Mouse (Mus musculus): ENCODE results near the gene Rwdd1.

DNA sequence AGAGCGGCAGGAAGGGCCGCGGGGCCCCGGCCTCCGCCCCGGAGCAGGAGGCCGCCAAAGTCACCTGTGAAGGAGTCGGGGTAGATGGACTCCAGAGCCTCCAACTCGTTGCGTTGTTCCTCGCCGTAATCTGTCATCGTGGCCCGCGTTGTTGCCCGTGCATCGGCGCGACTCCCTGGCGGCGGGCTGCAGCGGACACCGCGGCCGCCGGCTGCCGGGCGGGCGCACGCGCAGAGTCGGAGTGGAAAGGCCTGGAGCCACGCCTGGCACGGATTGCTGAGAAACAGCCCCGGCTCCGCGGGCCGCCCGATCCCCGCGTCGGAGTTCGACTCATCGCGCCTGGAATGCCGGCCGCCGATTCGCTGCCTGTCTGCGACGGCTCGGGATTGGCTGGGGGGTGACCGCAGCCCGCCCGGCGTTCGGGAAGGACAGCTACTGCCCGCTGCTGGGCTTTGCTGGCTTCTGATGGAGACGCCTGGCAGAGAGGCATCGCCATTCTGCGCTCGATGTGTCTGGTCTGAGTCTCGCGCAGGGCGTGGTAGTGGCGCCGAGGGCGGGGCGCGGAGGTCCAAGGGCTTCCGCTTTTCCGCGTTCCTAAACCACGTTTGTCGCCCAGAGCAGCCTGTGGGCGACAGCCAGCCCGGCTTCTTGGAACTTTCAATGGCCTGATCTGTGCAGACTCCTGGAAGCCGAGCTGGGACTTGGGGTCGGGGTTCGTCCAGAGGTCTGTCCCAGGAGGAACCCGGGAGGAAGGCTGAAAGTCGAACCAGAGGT, at the start of gene Rwdd1:
- TF ChIP-seq CTCF (IDR thresholded peaks at IDR 0.05; ENCODE audit: low read depth) (peak; percentile 52), EP300 (IDR thresholded peaks at IDR 0.05; ENCODE audit: low read depth) (peak; percentile 17; the same call in 1 of the 2 replicates)
